Mouse (Mus musculus): Measurements from ENCODE around the gene Rnase2b. TPM values are rescaled to one million over a fixed set of nuclear protein-coding genes. Genes with fewer than 3 reads are reported as not detected.

Gene Rnase2b
- polyA plus RNA-seq, 1 experiment: not detected

DNA sequence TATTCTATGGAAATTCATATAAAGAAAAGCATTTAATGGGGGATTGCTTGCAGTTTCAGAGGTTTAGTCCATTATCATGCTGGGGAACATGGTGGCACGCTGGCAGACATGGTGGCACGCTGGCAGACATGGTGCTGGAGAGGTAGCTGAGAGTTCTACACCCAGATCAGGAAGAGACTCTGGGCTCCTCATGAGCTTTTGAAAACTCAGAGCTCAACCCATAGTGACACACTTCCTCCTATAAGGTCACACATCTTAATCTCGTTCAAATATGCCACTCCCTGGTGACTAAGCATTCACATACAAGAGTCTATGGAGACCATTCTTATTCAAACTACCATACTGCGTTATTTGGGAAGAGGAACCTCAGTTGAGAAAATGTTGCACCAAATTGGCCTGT lies 29.7 kb upstream of the Rnase2b start:
- TF ChIP-seq POLR2A (IDR thresholded peaks at IDR 0.05; ENCODE audit: extremely low read depth, insufficient read depth, low read length) (no peak), CTCF (IDR thresholded peaks at IDR 0.05; ENCODE audit: extremely low read depth, insufficient read depth, low read length) (no peak)
- H3K4me1 ChIP-seq (ENCODE audit: control insufficient read depth, insufficient read depth, low read length): no peaks in the 10 kb centered on the region
- H3K4me3 ChIP-seq (ENCODE audit: insufficient read depth, low read length): no peak overlapping the region
- no peak overlapping the region for H3K27ac ChIP-seq (ENCODE audit: insufficient read depth, low read length)

DNA sequence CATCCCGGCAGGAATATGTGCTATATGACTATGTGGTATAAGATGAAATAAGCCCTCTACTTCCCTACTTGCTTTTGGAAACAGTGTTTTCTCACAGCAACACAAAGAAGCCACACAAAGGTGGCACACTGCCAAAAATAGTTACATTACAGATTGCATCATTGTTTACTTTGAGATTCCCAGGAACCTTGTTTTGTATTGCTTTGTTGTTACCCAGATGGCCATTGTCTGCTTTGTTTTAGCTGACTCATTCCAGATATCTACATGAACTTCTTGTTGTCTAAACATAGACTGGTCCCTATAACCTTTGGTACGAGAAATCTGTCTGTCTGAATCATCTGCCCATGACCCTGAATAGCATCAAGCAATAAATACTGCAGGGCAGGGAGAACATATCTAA lies 21.7 kb upstream of the Rnase2b start:
- Histone ChIP-seq H3K4me1 (ENCODE audit: control insufficient read depth, insufficient read depth, low read length) (no peaks in the 10 kb centered on the region), H3K27ac (ENCODE audit: insufficient read depth, low read length) (no peak overlapping the region), H3K4me3 (ENCODE audit: insufficient read depth, low read length) (no peak overlapping the region)
- TF ChIP-seq POLR2A (IDR thresholded peaks at IDR 0.05; ENCODE audit: extremely low read depth, insufficient read depth, low read length): no peak
- TF ChIP-seq CTCF (IDR thresholded peaks at IDR 0.05; ENCODE audit: extremely low read depth, insufficient read depth, low read length): no peak

DNA sequence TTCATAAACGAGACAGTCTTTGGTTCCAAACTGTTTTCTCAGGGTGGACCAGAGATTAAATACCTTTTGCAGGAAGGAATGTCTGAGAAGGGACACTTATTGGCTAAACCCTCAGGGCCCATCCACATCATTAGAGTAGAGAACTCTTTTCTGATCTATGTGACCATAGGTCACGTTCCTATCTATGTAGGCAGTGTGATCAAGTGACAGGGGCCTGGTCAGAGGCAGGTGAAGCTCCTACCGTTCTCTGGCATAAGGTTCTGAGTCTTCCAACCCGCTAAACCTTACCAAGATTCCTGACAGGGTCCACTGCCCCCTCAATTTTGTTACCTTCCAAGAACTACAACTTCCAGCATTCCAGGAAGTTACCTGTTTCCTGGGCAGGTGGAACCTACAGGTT lies 19.9 kb upstream of the Rnase2b start:
- Histone ChIP-seq H3K27ac (ENCODE audit: insufficient read depth, low read length) (no peak overlapping the region), H3K4me3 (ENCODE audit: insufficient read depth, low read length) (no peak overlapping the region), H3K4me1 (ENCODE audit: control insufficient read depth, insufficient read depth, low read length) (no peaks in the 10 kb centered on the region)
- TF ChIP-seq POLR2A (IDR thresholded peaks at IDR 0.05; ENCODE audit: extremely low read depth, insufficient read depth, low read length) (no peak), CTCF (IDR thresholded peaks at IDR 0.05; ENCODE audit: extremely low read depth, insufficient read depth, low read length) (no peak)

DNA sequence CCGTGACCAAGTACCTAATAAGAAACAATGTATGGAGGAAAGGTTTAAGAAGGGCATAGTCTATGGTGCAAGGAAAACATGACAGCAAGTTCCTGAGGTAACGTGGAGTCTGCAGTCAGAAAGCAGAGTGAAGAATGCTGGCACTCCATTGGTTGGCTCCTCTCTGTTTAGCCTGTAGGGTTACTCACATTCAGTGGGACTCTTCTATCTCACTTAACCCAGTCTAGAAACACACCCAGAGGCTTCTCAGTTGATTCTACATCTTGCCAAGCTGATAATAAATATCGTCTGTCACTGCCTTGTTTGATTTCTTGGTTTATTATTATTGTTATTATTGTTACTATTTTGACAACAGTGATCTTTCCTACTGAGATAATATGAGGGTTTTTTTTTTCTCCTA lies 19.5 kb upstream of the Rnase2b start:
- TF ChIP-seq POLR2A (IDR thresholded peaks at IDR 0.05; ENCODE audit: extremely low read depth, insufficient read depth, low read length) (no peak), CTCF (IDR thresholded peaks at IDR 0.05; ENCODE audit: extremely low read depth, insufficient read depth, low read length) (no peak)
- no peaks in the 10 kb centered on the region for H3K4me1 ChIP-seq (ENCODE audit: control insufficient read depth, insufficient read depth, low read length)
- no peak overlapping the region for H3K27ac ChIP-seq (ENCODE audit: insufficient read depth, low read length)
- H3K4me3 ChIP-seq (ENCODE audit: insufficient read depth, low read length): no peak overlapping the region

DNA sequence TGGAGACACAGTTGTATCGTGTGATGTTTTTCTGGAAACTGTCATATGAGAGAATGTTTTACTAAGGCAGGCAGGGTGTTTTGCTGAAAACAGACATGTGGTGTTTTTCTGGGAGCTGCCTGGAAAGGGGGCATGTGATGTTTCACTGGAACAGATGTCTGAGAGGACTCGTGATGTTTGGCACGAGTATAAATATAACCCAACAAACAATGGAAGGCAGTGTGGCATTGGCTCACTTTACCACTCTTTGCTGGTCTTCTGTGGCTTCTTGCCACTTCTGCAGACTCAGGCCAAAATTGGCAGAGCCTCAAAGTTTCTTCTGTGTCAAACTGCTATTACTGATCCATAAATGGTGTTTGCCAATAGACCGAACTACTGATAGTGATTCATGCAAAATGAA lies 18.8 kb upstream of the Rnase2b start:
- Histone ChIP-seq H3K27ac (ENCODE audit: insufficient read depth, low read length) (no peak overlapping the region), H3K4me3 (ENCODE audit: insufficient read depth, low read length) (no peak overlapping the region), H3K4me1 (ENCODE audit: control insufficient read depth, insufficient read depth, low read length) (no peaks in the 10 kb centered on the region)
- TF ChIP-seq CTCF (IDR thresholded peaks at IDR 0.05; ENCODE audit: extremely low read depth, insufficient read depth, low read length) (no peak), POLR2A (IDR thresholded peaks at IDR 0.05; ENCODE audit: extremely low read depth, insufficient read depth, low read length) (no peak)

DNA sequence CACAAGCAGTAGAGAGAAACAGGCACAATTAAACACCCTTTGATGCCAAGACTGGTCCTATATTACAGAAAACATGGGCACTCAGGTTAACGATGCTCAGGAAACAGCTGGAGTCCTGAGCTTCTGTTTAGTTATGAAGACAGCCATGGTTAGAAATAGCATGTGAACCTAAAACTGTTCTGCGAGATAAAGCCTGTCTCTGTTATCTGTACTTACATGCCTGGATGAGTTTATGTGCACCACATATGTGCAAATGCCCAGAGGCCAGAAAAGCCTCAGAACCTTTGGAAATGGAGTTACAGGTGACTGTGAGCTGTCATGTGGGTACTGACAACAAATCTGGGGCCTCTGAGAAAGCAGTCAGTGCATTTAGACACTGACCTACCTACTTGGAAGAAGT lies 18.1 kb upstream of the Rnase2b start:
- TF ChIP-seq POLR2A (IDR thresholded peaks at IDR 0.05; ENCODE audit: extremely low read depth, insufficient read depth, low read length): no peak
- no peak for TF ChIP-seq CTCF (IDR thresholded peaks at IDR 0.05; ENCODE audit: extremely low read depth, insufficient read depth, low read length)
- H3K4me3 ChIP-seq (ENCODE audit: insufficient read depth, low read length): no peak overlapping the region
- H3K27ac ChIP-seq (ENCODE audit: insufficient read depth, low read length): no peak overlapping the region; the same call in 1 of the 2 replicates
- no peaks in the 10 kb centered on the region for H3K4me1 ChIP-seq (ENCODE audit: control insufficient read depth, insufficient read depth, low read length)

DNA sequence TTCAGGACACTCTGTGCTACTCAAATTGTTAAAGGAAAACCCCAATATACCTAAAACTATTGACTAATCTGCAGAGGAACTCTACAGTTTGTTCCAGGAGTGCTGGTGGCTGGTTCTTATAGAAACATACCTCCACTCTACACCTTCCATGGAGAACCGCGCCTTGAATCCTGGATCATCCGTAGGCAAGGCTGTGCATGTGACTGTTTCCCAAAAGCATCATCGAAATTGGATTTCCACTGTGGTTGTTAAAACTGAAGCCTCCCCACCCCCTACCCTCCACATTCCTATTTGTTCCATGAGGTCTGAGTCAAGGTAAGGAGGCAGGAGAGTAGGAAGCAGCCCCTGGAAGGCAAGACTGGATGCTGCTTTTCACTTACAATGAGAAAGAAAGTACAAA lies 17.6 kb upstream of the Rnase2b start:
- Histone ChIP-seq H3K4me3 (ENCODE audit: insufficient read depth, low read length) (no peak overlapping the region), H3K4me1 (ENCODE audit: control insufficient read depth, insufficient read depth, low read length) (no peaks in the 10 kb centered on the region), H3K27ac (ENCODE audit: insufficient read depth, low read length) (no peak overlapping the region)
- TF ChIP-seq CTCF (IDR thresholded peaks at IDR 0.05; ENCODE audit: extremely low read depth, insufficient read depth, low read length): no peak
- no peak for TF ChIP-seq POLR2A (IDR thresholded peaks at IDR 0.05; ENCODE audit: extremely low read depth, insufficient read depth, low read length)

DNA sequence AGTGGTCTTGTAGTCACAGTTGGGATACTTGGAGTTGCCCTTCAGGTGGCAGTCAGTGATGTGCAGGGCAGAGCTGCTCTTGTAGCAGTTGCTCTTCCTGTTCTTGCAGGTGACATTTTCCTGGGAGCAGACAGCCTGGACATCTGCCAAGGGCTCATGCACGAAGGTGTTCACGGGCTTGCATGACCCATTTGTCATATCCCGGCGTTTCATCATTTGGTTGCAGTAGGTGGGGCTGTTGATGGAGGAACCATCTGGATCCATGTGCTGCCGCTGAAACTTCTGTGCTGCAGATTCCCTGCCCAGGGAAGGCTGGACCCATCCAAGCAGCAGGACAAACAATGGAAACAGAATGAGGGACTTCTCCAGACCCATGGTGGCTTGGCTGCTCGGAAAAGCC lies 16.5 kb upstream of the Rnase2b start:
- no peaks in the 10 kb centered on the region for H3K4me1 ChIP-seq (ENCODE audit: control insufficient read depth, insufficient read depth, low read length)
- H3K4me3 ChIP-seq (ENCODE audit: insufficient read depth, low read length): no peak overlapping the region
- no peak overlapping the region for H3K27ac ChIP-seq (ENCODE audit: insufficient read depth, low read length)
- TF ChIP-seq POLR2A (IDR thresholded peaks at IDR 0.05; ENCODE audit: extremely low read depth, insufficient read depth, low read length): no peak
- no peak for TF ChIP-seq CTCF (IDR thresholded peaks at IDR 0.05; ENCODE audit: extremely low read depth, insufficient read depth, low read length)

DNA sequence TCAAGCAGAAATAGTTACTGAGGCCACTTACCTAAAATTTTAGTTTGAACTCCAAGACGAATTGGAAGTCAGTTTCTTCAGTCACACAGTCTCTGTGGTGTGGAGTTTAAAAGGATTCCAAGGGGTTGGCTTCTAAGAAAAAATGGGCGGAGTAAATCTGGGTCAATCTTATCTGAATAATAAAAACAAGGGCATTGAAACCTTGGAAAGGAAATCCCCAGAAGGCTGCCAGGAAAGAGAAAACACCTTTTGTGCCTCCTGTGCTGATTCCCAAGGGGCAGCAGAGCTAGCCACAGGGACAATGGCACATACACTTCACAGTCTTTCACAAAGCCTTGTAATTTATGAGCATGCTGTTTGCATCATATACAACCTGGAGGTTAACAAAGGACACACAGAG lies 15.4 kb upstream of the Rnase2b start, which contains the start of gene Rnase1:
Gene Rnase1 (minus strand): TSS at position 101 of the 400 bp plus-strand sequence.
- Histone ChIP-seq H3K4me3 (ENCODE audit: insufficient read depth, low read length) (no peak within 1 kb of the TSS), H3K27ac (ENCODE audit: insufficient read depth, low read length) (no peak within 1 kb of the TSS), H3K4me1 (ENCODE audit: control insufficient read depth, insufficient read depth, low read length) (no peaks in the 10 kb centered on the region)
- TF ChIP-seq POLR2A (IDR thresholded peaks at IDR 0.05; ENCODE audit: extremely low read depth, insufficient read depth, low read length) (no peak), CTCF (IDR thresholded peaks at IDR 0.05; ENCODE audit: extremely low read depth, insufficient read depth, low read length) (no peak)

DNA sequence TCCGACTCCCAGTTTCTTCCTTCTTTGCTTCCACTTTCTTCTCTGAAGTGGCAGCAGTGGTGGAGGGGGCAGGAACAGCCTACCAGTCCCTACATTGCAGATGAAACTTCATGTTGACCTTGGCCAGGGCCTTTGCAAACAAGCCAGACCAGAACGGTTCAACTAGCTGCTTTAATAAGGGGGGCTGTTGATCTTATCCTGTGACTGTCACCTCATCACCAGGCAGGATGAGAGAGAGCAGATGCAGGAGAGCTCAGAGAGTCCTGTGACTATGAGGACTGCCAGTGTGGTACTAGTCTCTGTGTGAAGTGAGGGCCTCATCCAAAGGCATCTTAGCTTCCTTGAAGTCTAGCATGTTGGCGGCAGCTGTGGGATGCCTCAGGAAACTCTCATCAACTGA lies 14.1 kb upstream of the Rnase2b start:
- no peak overlapping the region for H3K4me3 ChIP-seq (ENCODE audit: insufficient read depth, low read length)
- H3K27ac ChIP-seq (ENCODE audit: insufficient read depth, low read length): no peak overlapping the region
- no peaks in the 10 kb centered on the region for H3K4me1 ChIP-seq (ENCODE audit: control insufficient read depth, insufficient read depth, low read length)
- TF ChIP-seq POLR2A (IDR thresholded peaks at IDR 0.05; ENCODE audit: extremely low read depth, insufficient read depth, low read length): no peak
- no peak for TF ChIP-seq CTCF (IDR thresholded peaks at IDR 0.05; ENCODE audit: extremely low read depth, insufficient read depth, low read length)

DNA sequence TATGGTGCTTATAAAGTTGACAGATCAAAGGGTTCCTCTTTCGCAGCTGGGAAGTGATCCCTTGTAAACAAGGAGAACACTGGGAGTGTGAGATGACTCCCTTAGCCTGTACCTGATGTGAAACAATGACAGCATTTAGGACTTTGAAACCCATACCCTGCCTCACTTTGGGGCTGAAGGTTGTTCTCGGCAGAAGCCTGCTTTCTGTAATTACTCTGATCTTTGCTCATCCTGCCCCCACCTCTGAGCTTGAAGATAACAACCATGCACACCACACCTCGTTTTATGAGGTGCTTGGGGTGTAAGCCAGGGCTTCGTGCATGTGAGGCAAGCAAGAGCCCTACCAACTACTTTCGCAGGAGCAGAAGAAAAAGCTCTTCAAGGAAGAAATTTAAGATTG lies 12.9 kb upstream of the Rnase2b start:
- Histone ChIP-seq H3K4me3 (ENCODE audit: insufficient read depth, low read length) (no peak overlapping the region), H3K4me1 (ENCODE audit: control insufficient read depth, insufficient read depth, low read length) (no peaks in the 10 kb centered on the region), H3K27ac (ENCODE audit: insufficient read depth, low read length) (no peak overlapping the region)
- no peak for TF ChIP-seq CTCF (IDR thresholded peaks at IDR 0.05; ENCODE audit: extremely low read depth, insufficient read depth, low read length)
